Mouse (Mus musculus) brain, embryonic 14.5 days (tissue): ENCODE measurements around the gene Adora1.

Source experiments
- CTCF ChIP-seq: fragments of 200-500 bp; IDR thresholded peaks from 2 replicates; pipeline ENCODE4 v1.5.1; 2012; ENCODE audit warnings: inconsistent platforms, mild to moderate bottlenecking, moderate library complexity, borderline replicate concordance; ENCODE audit not compliant: insufficient read depth, insufficient read length; ENCODE audit errors: extremely low read depth
- POLR2A ChIP-seq: fragments of 200-500 bp; IDR thresholded peaks from 2 replicates; pipeline ENCODE4 v1.6.1; 2012; ENCODE audit warnings: mild to moderate bottlenecking, inconsistent platforms, borderline replicate concordance; ENCODE audit not compliant: poor library complexity, insufficient read depth, insufficient read length, severe bottlenecking; ENCODE audit errors: extremely low read depth

- TF ChIP-seq CTCF (no peak), POLR2A (no peak)
Observed at GRCm38 (mm10) chr1:134242286-134242685, 7.1 kb upstream of the Adora1 start.
